Mouse (Mus musculus) cerebellum, adult 2 months (tissue): Measurements from ENCODE around the gene Phox2a. TPM values are rescaled to one million over a fixed set of nuclear protein-coding genes. Genes with fewer than 3 reads are reported as not detected.

Experiments
- DNase-seq, 2 experiments: peaks; one replicate each; pipeline ENCODE4 v3.0.0; 2021
- H3K27ac ChIP-seq: fragments of 200-500 bp; 2 replicates; pipeline ENCODE4 v1.5.1; 2012; ENCODE audit warnings: low read length, control low read depth, inconsistent platforms; ENCODE audit not compliant: insufficient read depth
- H3K27me3 ChIP-seq: fragments of 200-500 bp; 2 replicates; pipeline ENCODE4 v1.6.1; 2012; ENCODE audit warnings: inconsistent platforms, mild to moderate bottlenecking, low read length, moderate library complexity; ENCODE audit not compliant: control insufficient read depth, insufficient read depth
- H3K4me1 ChIP-seq: fragments of 200-500 bp; 2 replicates; pipeline ENCODE4 v1.6.1; 2011; ENCODE audit warnings: low read length; ENCODE audit not compliant: control insufficient read depth, insufficient read depth
- H3K4me3 ChIP-seq: fragments of 200-500 bp; replicated peaks from 2 replicates; pipeline ENCODE3; 2011; ENCODE audit warnings: mild to moderate bottlenecking, low read depth, low read length, control low read depth; ENCODE audit not compliant: insufficient read depth
- CTCF ChIP-seq: fragments of 200-500 bp; IDR thresholded peaks from 2 replicates; pipeline ENCODE4 v1.5.1; 2011; ENCODE audit warnings: low read depth, mild to moderate bottlenecking, control low read depth, low read length, moderate library complexity, borderline replicate concordance; ENCODE audit not compliant: insufficient read depth
- POLR2A ChIP-seq: fragments of 200-500 bp; IDR thresholded peaks from 2 replicates; pipeline ENCODE4 v1.6.1; 2011; ENCODE audit warnings: low read length, control low read depth, borderline replicate concordance; ENCODE audit not compliant: insufficient read depth
- WGBS: fragments of 180-500 bp; shearing (Covaris S2); methylation state at CpG from one replicate; pipeline ENCODE4 v1.1.7; 2018; 5-methylcytosine and 5-hydroxymethylcytosine counted together
- polyA plus RNA-seq: library from polyadenylated mRNA; depleted of rRNA; stranded (reverse); fragments of >200 nt; gene quantifications from 2 replicates; pipeline ENCODE4 v1.2.3, GENCODE M21; 2012; rRNA removed

The Phox2a gene
- polyA plus RNA-seq, 1 experiment, result 0.52 TPM

DNA sequence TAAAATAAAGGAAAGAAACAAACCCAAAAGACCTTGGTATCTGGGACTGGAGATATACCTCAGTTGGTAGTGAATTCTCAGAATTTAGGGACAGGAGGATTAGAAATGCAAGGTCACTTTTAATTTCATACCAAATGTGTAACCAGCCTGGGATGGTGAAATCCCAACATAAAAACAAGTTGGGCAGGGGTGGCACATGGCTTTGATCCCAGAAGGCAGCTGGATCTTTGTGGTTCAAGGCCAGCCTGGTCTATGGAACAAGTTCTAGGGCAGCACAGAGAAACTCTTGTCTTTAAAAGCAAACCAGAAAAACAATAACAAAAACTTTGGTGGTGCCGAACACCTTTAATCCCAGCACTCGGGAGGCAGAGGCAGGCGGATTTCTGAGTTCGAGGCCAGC is 49.4 kb downstream of the Phox2a start:
- Histone ChIP-seq H3K27me3 (no peaks in the 10 kb centered on the region), H3K4me3 (no peak overlapping the region), H3K27ac (no peak overlapping the region), H3K4me1 (no peaks in the 10 kb centered on the region)
- 97% methylated on average over 4 of the region's 4 CpGs for WGBS
- no peak for DNase-seq
- no peak for TF ChIP-seq POLR2A

DNA sequence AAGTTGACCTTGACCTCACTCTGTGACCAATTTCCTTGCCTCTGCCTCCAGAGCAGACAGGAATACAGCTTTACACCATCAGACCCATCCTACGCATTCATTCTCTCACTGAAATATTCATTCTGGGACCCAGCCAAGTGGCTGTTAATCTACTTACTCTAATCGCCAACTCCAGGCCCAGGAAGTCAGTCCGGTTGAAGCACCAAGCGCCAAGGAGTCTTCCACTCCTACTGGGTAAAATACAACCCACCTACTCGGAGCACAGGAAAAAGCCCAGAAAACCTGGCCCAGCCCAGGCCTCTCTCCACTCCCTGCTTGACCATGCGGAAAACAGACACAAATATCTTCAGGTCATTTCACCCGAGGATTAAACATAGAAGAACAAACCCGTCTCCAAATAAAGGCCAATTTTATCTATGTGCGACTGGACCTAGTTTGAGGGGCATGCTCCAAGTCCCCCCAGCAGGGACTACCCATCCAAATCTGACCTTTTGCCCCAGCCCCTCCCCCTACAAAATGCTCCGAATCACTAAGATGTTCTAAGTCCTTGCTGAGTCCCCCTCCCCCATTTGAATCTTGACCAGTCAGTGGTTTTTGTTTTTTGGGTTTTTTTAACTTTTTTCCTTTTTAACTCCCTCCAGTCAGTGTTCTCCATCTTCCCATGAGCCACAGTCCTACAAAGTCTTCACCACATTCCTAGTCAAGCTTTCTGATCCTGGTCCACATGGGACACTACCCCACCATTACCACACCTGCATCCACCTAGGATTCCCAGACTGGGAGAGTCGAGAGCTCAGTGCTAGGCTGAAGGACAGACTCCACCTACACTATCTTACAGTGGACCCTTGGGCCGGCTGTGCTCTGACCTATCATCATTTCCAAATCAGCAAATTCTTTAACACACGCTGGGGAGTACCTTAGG is 50.4 kb downstream of the Phox2a start:
- TF ChIP-seq POLR2A, result no peak
- TF ChIP-seq CTCF, result no peak
- WGBS, result 41% methylated on average over 13 of the region's 13 CpGs
- Histone ChIP-seq H3K4me1 (no peaks in the 10 kb centered on the region), H3K27ac (no peak overlapping the region), H3K27me3 (no peaks in the 10 kb centered on the region), H3K4me3 (no peak overlapping the region)
- no peak for DNase-seq

DNA sequence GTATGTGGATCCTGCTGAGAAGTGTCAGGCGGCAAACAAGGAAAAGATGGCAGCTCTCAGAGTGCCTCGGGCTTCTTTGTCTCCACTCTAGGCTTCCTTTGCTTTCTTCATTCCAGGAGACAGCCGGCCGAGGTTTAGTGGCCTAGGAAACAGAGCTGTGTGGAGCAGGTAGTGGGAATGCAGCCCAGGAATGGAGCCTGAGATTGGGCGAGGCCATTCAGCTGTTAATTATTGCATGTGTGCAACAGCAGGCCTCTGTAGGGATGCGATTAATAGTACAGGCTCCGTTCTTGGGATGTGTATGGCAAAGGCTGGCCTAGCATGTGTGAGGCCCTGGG is 51.0 kb downstream of the Phox2a start:
- Histone ChIP-seq H3K27me3 (no peaks in the 10 kb centered on the region), H3K27ac (no peak overlapping the region), H3K4me1 (no peaks in the 10 kb centered on the region), H3K4me3 (no peak overlapping the region)
- no peak for TF ChIP-seq CTCF
- TF ChIP-seq POLR2A, result no peak
- 31% methylated on average over 7 of the region's 7 CpGs for WGBS
- DNase-seq, result no peak

DNA sequence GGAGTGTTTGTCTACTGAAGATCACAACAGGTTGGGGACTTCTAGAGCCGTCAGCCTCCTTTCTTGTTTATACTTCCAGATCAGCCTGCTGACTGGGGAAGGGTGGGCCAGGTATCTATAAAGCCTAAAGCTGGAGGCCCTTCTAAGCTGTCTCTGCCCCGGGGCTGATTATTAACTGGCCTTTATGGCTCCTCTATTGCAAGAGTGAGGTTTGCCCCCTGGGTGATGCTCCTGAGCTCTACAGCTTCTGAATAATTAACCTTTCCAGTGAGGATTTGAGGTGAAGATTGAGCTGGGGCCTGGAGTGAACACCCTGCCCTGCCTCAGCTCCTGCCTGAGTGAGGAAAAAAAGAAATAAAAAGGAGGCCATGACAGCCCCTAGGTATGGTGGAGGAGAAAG is 52.5 kb downstream of the Phox2a start, which contains the start of gene Folr1:
Gene Folr1 (minus strand): TSS at position 160 of the 400 bp plus-strand sequence.
- TF ChIP-seq CTCF (no peak), POLR2A (no peak)
- WGBS, result 98% methylated on average over 2 of the region's 2 CpGs

DNA sequence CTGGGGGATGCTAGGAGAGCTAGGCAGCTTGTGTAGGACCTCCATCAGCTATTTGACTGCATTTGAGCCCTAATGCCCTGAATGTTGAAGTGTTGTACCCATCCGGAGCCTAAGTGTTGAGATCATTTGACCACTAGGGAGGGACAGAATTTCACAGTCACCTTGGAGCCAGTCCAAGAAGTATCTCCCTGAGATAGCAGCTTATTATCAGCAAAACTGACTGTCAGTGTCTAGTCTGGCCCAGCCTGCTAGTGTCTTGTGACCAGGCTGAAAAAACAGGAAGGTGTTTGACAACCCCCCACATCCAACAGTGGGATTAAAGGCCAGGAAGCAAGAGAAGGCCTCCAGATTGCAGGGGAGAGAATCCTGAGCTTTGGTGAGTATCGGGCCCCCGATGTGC is 53.2 kb downstream of the Phox2a start:
- Histone ChIP-seq H3K27me3 (no peaks in the 10 kb centered on the region), H3K4me3 (no peak overlapping the region), H3K27ac (no peak overlapping the region), H3K4me1 (no peaks in the 10 kb centered on the region)
- no peak for TF ChIP-seq CTCF
- no peak for TF ChIP-seq POLR2A
- DNase-seq, result no peak
- WGBS, result 82% methylated on average over 3 of the region's 3 CpGs

More for the DNA sequence above, 52.5 kb downstream of the Phox2a start, which contains the start of gene Folr1:
- Histone ChIP-seq H3K27ac (no peak within 1 kb of the TSS), H3K27me3 (no peaks in the 10 kb centered on the region), H3K4me3 (no peak within 1 kb of the TSS), H3K4me1 (no peaks in the 10 kb centered on the region)
- no peak for DNase-seq

Other genes starting within 250 kb of the Phox2a start
- gene Art2b, start 232.7 kb upstream of the Phox2a start, polyA plus RNA-seq, result not detected in 2 replicates
- gene Clpb, start 154.7 kb upstream of the Phox2a start, polyA plus RNA-seq, result 33.0 and 37.4 TPM in 2 replicates
- gene Inppl1, start 19.9 kb downstream of the Phox2a start, polyA plus RNA-seq, result 35.4 and 43.9 TPM in 2 replicates
- gene Folr2, start 38.9 kb downstream of the Phox2a start, polyA plus RNA-seq, result 0.44 and 0.89 TPM in 2 replicates
- gene Anapc15, start 45.4 kb downstream of the Phox2a start, polyA plus RNA-seq, result 44.7 and 47.3 TPM in 2 replicates
- 8.0 and 18.5 TPM in 2 replicates for gene Folr1, start 52.5 kb downstream of the Phox2a start, polyA plus RNA-seq
- 197 and 210 TPM in 2 replicates for gene Lamtor1, start 87.6 kb downstream of the Phox2a start, polyA plus RNA-seq
- gene Tomt, start 88.0 kb downstream of the Phox2a start, polyA plus RNA-seq, result 0.13 and 0.21 TPM in 2 replicates
- 10.2 and 12.4 TPM in 2 replicates for gene Lrrc51, start 115.6 kb downstream of the Phox2a start, polyA plus RNA-seq
- gene Numa1, start 115.8 kb downstream of the Phox2a start, polyA plus RNA-seq, result 89.0 and 97.5 TPM in 2 replicates
- 13.7 and 14.6 TPM in 2 replicates for gene Il18bp, start 200.4 kb downstream of the Phox2a start, polyA plus RNA-seq
- 65.3 and 66.6 TPM in 2 replicates for gene Rnf121, start 247.2 kb downstream of the Phox2a start, polyA plus RNA-seq
- 48.8 and 48.9 TPM in 2 replicates for gene Xndc1, start 247.2 kb downstream of the Phox2a start, polyA plus RNA-seq
- 3.8 and 4.7 TPM in 2 replicates for gene Xntrpc, start 247.4 kb downstream of the Phox2a start, polyA plus RNA-seq